Mouse (Mus musculus) spleen, postnatal 14 days (tissue): ENCODE measurements around the gene Pced1b.
"Not testable (repeated sequence)": the region's sequence is repeated elsewhere in the genome, so short reads cannot be mapped to it uniquely, and the experiment has no call there.

Experiments used
- DNase-seq, 2 experiments: peaks; one replicate each; pipeline ENCODE4 v3.0.0; 2021 to 2022; ENCODE audit warnings: low spot score in 2 of 2

Pced1b gene

GRCm38 (mm10) chr15:97342336-97342735, 95.4 kb downstream of the Pced1b start:
- DNase-seq = no peak

- peak in 1 of 2 experiments; percentile 21 for DNase-seq
Observed at GRCm38 (mm10) chr15:97342945-97343344, 96.0 kb downstream of the Pced1b start.

GRCm38 (mm10) chr15:97343921-97344320, 97.0 kb downstream of the Pced1b start:
- DNase-seq = no peak

GRCm38 (mm10) chr15:97345110-97345509, 98.2 kb downstream of the Pced1b start:
- no peak for DNase-seq

- DNase-seq = no peak
Observed at GRCm38 (mm10) chr15:97345917-97346316, 99.0 kb downstream of the Pced1b start.

GRCm38 (mm10) chr15:97346413-97346812, 99.5 kb downstream of the Pced1b start:
- DNase-seq = no peak

GRCm38 (mm10) chr15:97346897-97347296, 100.0 kb downstream of the Pced1b start:
- no peak for DNase-seq

- no peak for DNase-seq
Observed at GRCm38 (mm10) chr15:97348566-97349315, 101.8 kb downstream of the Pced1b start.

- no peak for DNase-seq
Observed at GRCm38 (mm10) chr15:97350528-97350927, 103.6 kb downstream of the Pced1b start.

GRCm38 (mm10) chr15:97351016-97351415, 104.1 kb downstream of the Pced1b start:
- no peak for DNase-seq

GRCm38 (mm10) chr15:97351681-97352080, 104.8 kb downstream of the Pced1b start:
- no peak for DNase-seq

- no peak for DNase-seq
Observed at GRCm38 (mm10) chr15:97355676-97356303, 108.9 kb downstream of the Pced1b start.

GRCm38 (mm10) chr15:97357016-97357415, 110.1 kb downstream of the Pced1b start:
- no peak for DNase-seq

GRCm38 (mm10) chr15:97360842-97361770, 114.2 kb downstream of the Pced1b start:
- peak; percentile 44 to 58 for DNase-seq

GRCm38 (mm10) chr15:97361771-97362171, 114.9 kb downstream of the Pced1b start:
- DNase-seq = peak; percentile 31 to 45

- DNase-seq = not testable (repeated sequence)
Observed at GRCm38 (mm10) chr15:97364271-97364670, 117.4 kb downstream of the Pced1b start.

- no peak for DNase-seq
Observed at GRCm38 (mm10) chr15:97364968-97365367, 118.1 kb downstream of the Pced1b start.

- no peak for DNase-seq
Observed at GRCm38 (mm10) chr15:97368035-97368608, 121.2 kb downstream of the Pced1b start.

- DNase-seq = no peak
Observed at GRCm38 (mm10) chr15:97368631-97369030, 121.7 kb downstream of the Pced1b start.

- DNase-seq = no peak
Observed at GRCm38 (mm10) chr15:97369144-97369543, 122.2 kb downstream of the Pced1b start.

GRCm38 (mm10) chr15:97370880-97371279, 124.0 kb downstream of the Pced1b start:
- DNase-seq = no peak

GRCm38 (mm10) chr15:97372043-97372442, 125.1 kb downstream of the Pced1b start:
- DNase-seq = not testable (repeated sequence)
